Mouse (Mus musculus): ENCODE results near the gene Pnmt. TPM values are rescaled to one million over a fixed set of nuclear protein-coding genes. Genes with fewer than 3 reads are reported as not detected.

Gene Pnmt
- polyA plus RNA-seq, 1 experiment from 2014 or later = not detected

- H3K27me3 ChIP-seq (ENCODE audit: insufficient read depth, low read length) = peaks cover 8% of the 10 kb centered on the region
- peak within 1 kb of the TSS; percentile 89 for H3K4me2 ChIP-seq
- H3K9me3 ChIP-seq (ENCODE audit: low read depth, low read length) = no peaks in the 10 kb centered on the region
- no peak for TF ChIP-seq CTCF (IDR thresholded peaks at IDR 0.05; ENCODE audit: low read depth)
- H3K27ac ChIP-seq (ENCODE audit: low read depth) = peak within 1 kb of the TSS; percentile 91
- H3K36me3 ChIP-seq (ENCODE audit: insufficient read depth) = no peaks in the 10 kb centered on the region
- H3K9ac ChIP-seq = peak within 1 kb of the TSS; percentile 55
- WGBS = under 1% methylated on average over 59 of the region's 60 CpGs
- peak within 1 kb of the TSS; percentile 57 for H3K4me3 ChIP-seq (ENCODE audit: low read depth, low read length)
- ATAC-seq (ENCODE audit: insufficient read depth) = peak; percentile 90
- peaks cover 18% of the 10 kb centered on the region for H3K4me1 ChIP-seq (ENCODE audit: insufficient read depth)
- DNase-seq = peak; percentile 95
These were observed 27.8 kb upstream of the Pnmt start, which contains the start of gene Stard3 for GRCm38 (mm10) chr11:98358161-98359083. Gene Stard3, plus strand, starts transcription at chr11:98358368.

DNA sequence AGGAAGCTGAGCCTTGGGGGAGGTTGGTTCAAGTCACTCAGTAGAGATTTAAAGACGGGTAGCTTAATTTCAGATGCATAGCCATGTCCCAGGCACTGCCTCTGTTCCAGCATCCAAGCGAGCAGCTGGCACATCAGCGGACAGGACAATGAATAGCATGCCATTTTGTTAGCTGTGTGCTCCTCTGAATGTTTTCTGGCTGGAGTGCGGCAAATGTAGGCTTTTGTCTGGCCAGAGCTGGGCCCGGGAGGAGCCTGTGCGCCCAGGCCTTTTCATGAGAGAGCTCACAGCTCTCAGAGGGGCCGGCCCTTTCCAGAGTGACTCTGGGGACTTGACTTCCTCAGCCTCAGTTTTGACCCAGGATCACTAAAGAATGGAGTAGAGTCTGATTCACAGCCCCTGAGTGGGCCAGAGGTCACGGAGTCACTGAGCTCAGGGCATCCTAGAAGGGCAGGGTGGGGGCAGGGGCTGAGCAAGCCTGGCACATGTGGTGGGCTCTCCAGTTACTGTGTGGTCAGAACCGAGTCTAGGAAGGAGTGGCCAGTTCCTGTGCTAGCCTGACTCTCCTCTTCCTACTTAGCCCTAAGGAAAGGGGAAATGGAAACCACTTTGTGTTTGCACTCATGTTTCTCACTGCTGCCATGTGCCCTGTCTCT lies 25.3 kb upstream of the Pnmt start:
- no peak overlapping the region for H3K27ac ChIP-seq (ENCODE audit: low read depth)
- no peak for ATAC-seq (ENCODE audit: insufficient read depth)
- H3K36me3 ChIP-seq (ENCODE audit: insufficient read depth) = no peaks in the 10 kb centered on the region
- peaks cover 18% of the 10 kb centered on the region for H3K4me1 ChIP-seq (ENCODE audit: insufficient read depth)
- H3K9ac ChIP-seq = peak overlapping the region; percentile 20; the same call in 1 of the 2 replicates
- no peak for TF ChIP-seq CTCF (IDR thresholded peaks at IDR 0.05; ENCODE audit: low read depth)
- no peak for DNase-seq
- H3K27me3 ChIP-seq (ENCODE audit: insufficient read depth, low read length) = no peaks in the 10 kb centered on the region
- WGBS = 70% methylated on average over 9 of the region's 9 CpGs
- H3K4me3 ChIP-seq (ENCODE audit: low read depth, low read length) = no peak overlapping the region
- H3K4me2 ChIP-seq = no peak overlapping the region
- H3K9me3 ChIP-seq (ENCODE audit: low read depth, low read length) = no peaks in the 10 kb centered on the region

DNA sequence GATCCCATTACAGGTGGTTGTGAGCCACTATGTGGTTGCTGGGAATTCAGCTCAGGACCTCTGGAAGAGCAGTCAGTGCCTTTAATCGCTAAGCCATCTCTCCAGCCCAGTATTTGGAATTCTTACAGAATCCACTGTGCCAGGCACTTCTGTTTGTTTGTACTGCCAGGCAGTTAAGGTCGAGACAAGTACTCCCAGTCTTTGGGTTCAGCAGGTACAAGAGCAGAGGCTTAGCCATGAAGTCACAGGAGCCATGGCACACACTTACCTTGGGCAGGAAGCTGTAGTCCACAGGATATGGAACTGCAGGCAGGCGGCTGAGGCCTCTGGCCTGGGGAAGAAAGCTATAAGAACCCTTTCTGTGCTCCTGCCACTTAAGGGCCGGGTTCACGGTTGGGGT lies 22.4 kb upstream of the Pnmt start:
- DNase-seq (no peak), ATAC-seq (ENCODE audit: insufficient read depth) (no peak)
- no peaks in the 10 kb centered on the region for H3K9me3 ChIP-seq (ENCODE audit: low read depth, low read length)
- H3K4me1 ChIP-seq (ENCODE audit: insufficient read depth) = 0 out of 2 replicates have a peak, but pooled peaks cover 7% of the 10 kb centered on the region
- no peaks in the 10 kb centered on the region; the same call in 1 of the 2 replicates for H3K36me3 ChIP-seq (ENCODE audit: insufficient read depth)
- H3K4me2 ChIP-seq = 0 out of 2 replicates have a peak overlapping the region, but pooled peaks have one; percentile 22
- no peaks in the 10 kb centered on the region for H3K27me3 ChIP-seq (ENCODE audit: insufficient read depth, low read length)
- no peak overlapping the region for H3K4me3 ChIP-seq (ENCODE audit: low read depth, low read length)
- 57% methylated on average over 5 of the region's 5 CpGs for WGBS
- no peak for TF ChIP-seq CTCF (IDR thresholded peaks at IDR 0.05; ENCODE audit: low read depth)
- H3K27ac ChIP-seq (ENCODE audit: low read depth) = no peak overlapping the region
- no peak overlapping the region for H3K9ac ChIP-seq

GRCm38 (mm10) chr11:98364410-98364809 lies 21.8 kb upstream of the Pnmt start:
- WGBS = 80% methylated on average over 5 of the region's 5 CpGs
- no peak for ATAC-seq (ENCODE audit: insufficient read depth)

GRCm38 (mm10) chr11:98366290-98366689 lies 20.0 kb upstream of the Pnmt start:
- 61% methylated on average over 10 of the region's 10 CpGs for WGBS
- Histone ChIP-seq H3K9me3 (ENCODE audit: low read depth, low read length) (no peaks in the 10 kb centered on the region), H3K27ac (ENCODE audit: low read depth) (no peak overlapping the region), H3K4me2 (no peak overlapping the region), H3K4me1 (ENCODE audit: insufficient read depth) (no peaks in the 10 kb centered on the region), H3K27me3 (ENCODE audit: insufficient read depth, low read length) (no peaks in the 10 kb centered on the region), H3K9ac (no peak overlapping the region), H3K4me3 (ENCODE audit: low read depth, low read length) (no peak overlapping the region), H3K36me3 (ENCODE audit: insufficient read depth) (no peaks in the 10 kb centered on the region; the same call in 1 of the 2 replicates)
- no peak for TF ChIP-seq CTCF (IDR thresholded peaks at IDR 0.05; ENCODE audit: low read depth)
- DNase-seq (no peak), ATAC-seq (ENCODE audit: insufficient read depth) (no peak)

More at GRCm38 (mm10) chr11:98364410-98364809, 21.8 kb upstream of the Pnmt start:
- Histone ChIP-seq H3K27ac (ENCODE audit: low read depth) (peak overlapping the region; percentile 33; the same call in 1 of the 2 replicates), H3K4me2 (0 out of 2 replicates have a peak overlapping the region, but pooled peaks have one; percentile 22), H3K4me3 (ENCODE audit: low read depth, low read length) (no peak overlapping the region), H3K4me1 (ENCODE audit: insufficient read depth) (0 out of 2 replicates have a peak, but pooled peaks cover 2% of the 10 kb centered on the region), H3K36me3 (ENCODE audit: insufficient read depth) (no peaks in the 10 kb centered on the region; the same call in 1 of the 2 replicates), H3K27me3 (ENCODE audit: insufficient read depth, low read length) (no peaks in the 10 kb centered on the region), H3K9me3 (ENCODE audit: low read depth, low read length) (no peaks in the 10 kb centered on the region), H3K9ac (no peak overlapping the region)
- DNase-seq = no peak
- TF ChIP-seq CTCF (IDR thresholded peaks at IDR 0.05; ENCODE audit: low read depth) = no peak

DNA sequence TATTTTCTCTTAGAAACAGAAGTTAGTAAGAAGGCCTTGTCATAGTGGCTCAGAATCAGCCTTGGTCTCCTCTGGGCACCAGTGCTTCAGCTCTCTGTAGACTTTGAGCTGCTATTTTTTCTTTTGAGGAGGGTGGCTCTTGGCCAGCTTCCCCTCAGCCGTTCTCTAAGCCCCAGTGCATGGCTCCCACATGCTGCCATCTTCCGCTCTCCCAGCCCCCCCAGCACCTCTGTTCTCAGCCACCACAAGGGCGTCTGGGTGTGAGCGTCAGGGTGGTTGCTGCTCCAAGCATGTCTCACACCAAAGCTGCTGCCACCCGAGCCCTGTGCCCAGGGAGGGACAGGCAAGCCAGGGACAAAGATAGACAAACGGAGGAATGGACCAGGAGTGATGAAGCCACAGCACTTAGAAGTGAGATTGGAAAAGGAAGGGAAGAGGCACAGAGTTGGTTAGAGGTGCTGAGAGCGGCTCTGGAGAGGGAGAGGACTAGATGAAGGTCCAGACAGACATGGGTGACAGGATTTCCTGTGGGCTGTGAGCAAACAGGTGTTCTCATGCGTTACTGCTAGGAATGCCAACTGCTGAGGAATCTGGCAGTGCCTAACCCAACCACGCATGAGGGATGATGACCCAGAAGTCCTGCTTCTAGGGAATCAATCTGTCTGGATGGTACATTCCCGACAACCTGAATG lies 18.9 kb upstream of the Pnmt start:
- TF ChIP-seq CTCF (IDR thresholded peaks at IDR 0.05; ENCODE audit: low read depth) = no peak
- Histone ChIP-seq H3K27me3 (ENCODE audit: insufficient read depth, low read length) (no peaks in the 10 kb centered on the region), H3K27ac (ENCODE audit: low read depth) (no peak overlapping the region), H3K4me1 (ENCODE audit: insufficient read depth) (no peaks in the 10 kb centered on the region), H3K9ac (no peak overlapping the region), H3K4me3 (ENCODE audit: low read depth, low read length) (no peak overlapping the region), H3K4me2 (no peak overlapping the region), H3K9me3 (ENCODE audit: low read depth, low read length) (no peaks in the 10 kb centered on the region), H3K36me3 (ENCODE audit: insufficient read depth) (no peaks in the 10 kb centered on the region; the same call in 1 of the 2 replicates)
- no peak for DNase-seq
- ATAC-seq (ENCODE audit: insufficient read depth) = no peak
- 76% methylated on average over 10 of the region's 10 CpGs for WGBS
